Mouse (Mus musculus) heart, embryonic 11.5 days (tissue): ENCODE measurements around the gene Trappc13. TPM values are rescaled to one million over a fixed set of nuclear protein-coding genes. Genes with fewer than 3 reads are reported as not detected.

Experiments
- ATAC-seq: fragments of 200-750 bp; cut with Nextera tagmentation; replicated peaks from 2 replicates; pipeline ENCODE4 v1.8.0; 2017; ENCODE audit warnings: moderate library complexity; ENCODE audit not compliant: insufficient number of reproducible peaks, low FRiP score, low TSS enrichment
- H3K27ac ChIP-seq: fragments of 300-500 bp; sonication (generic); 2 replicates; pipeline ENCODE4 v1.5.1; 2014; ENCODE audit warnings: mild to moderate bottlenecking, low read depth, low read length
- H3K27me3 ChIP-seq: fragments of 300-500 bp; sonication (generic); 2 replicates; pipeline ENCODE4 v1.6.1; 2014; ENCODE audit warnings: mild to moderate bottlenecking, low read length, mixed read lengths; ENCODE audit not compliant: control insufficient read depth, insufficient read depth
- H3K36me3 ChIP-seq: fragments of 300-500 bp; sonication (generic); 2 replicates; pipeline ENCODE4 v1.6.1; 2014; ENCODE audit warnings: mild to moderate bottlenecking, low read length, moderate library complexity, mixed read lengths; ENCODE audit not compliant: control insufficient read depth, insufficient read depth
- H3K4me1 ChIP-seq: fragments of 300-500 bp; sonication (generic); 2 replicates; pipeline ENCODE4 v1.6.1; 2014; ENCODE audit warnings: low read length; ENCODE audit not compliant: control insufficient read depth, insufficient read depth
- H3K4me2 ChIP-seq: fragments of 300-500 bp; sonication (generic); 2 replicates; pipeline ENCODE4 v1.6.1; 2014; ENCODE audit warnings: mild to moderate bottlenecking, moderate library complexity
- H3K4me3 ChIP-seq: fragments of 300-500 bp; sonication (generic); 2 replicates; pipeline ENCODE4 v1.5.1; 2014; ENCODE audit warnings: low read depth, low read length
- H3K9ac ChIP-seq: fragments of 300-500 bp; sonication (generic); 2 replicates; pipeline ENCODE4 v1.6.1; 2014; ENCODE audit warnings: mild to moderate bottlenecking, low read depth, low read length, moderate library complexity
- H3K9me3 ChIP-seq: fragments of 300-500 bp; sonication (generic); replicated peaks from 2 replicates; pipeline ENCODE4 v1.6.1; 2016; ENCODE audit warnings: low read length; ENCODE audit not compliant: control insufficient read depth
- WGBS: fragments of 180-500 bp; shearing (Covaris S2); extraction: QIAGEN DNeasy Blood & Tissue Kit; methylation state at CpG from one replicate; pipeline ENCODE4 v1.1.7; 2014; ENCODE audit not compliant: insufficient replicate concordance; 5-methylcytosine and 5-hydroxymethylcytosine counted together
- polyA plus RNA-seq: library from polyadenylated mRNA; unstranded; fragments of >200 nt; fragmentation: Nextera tagmentation; extraction: Ambion mirVana; gene quantifications from 2 replicates; pipeline ENCODE4 v1.2.1, GENCODE M21; 2014

Gene Trappc13
- polyA plus RNA-seq, 1 experiment from 2014 or later: 58.1 TPM

DNA sequence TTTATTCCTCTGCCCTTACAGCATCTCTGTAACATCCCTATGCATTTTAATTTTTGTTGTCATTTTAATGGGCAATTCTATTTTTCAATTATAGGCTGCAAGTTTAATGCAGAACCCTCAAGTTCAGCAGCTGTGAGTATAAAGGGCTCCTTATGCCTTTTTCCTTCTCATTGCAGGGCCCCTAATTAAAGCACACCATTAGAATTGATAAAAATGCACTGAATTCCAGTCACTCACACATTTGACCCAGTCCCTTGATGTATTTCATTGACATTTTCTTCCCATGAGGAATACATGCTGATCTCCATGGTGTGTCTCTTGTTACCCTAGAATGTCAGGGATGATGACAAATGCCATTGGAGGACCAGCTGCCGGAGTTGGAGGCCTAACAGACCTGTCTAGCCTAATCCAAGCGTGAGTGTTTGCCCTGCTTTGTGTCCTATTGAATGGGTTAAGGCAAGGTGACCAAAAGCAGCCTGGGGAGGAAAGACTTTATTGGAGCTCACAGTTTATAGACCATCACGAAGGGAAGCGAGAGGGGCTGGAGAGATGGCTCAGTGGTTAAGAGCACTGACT, 43.7 kb downstream of the Trappc13 start:
- no peaks in the 10 kb centered on the region for H3K36me3 ChIP-seq
- H3K4me1 ChIP-seq: no peaks in the 10 kb centered on the region
- H3K9me3 ChIP-seq: no peaks in the 10 kb centered on the region
- no peak overlapping the region for H3K4me3 ChIP-seq
- no peak overlapping the region for H3K27ac ChIP-seq
- H3K9ac ChIP-seq: no peak overlapping the region
- 82% methylated on average over 4 of the region's 4 CpGs for WGBS
- no peak for ATAC-seq
- no peaks in the 10 kb centered on the region for H3K27me3 ChIP-seq
- no peak overlapping the region for H3K4me2 ChIP-seq

DNA sequence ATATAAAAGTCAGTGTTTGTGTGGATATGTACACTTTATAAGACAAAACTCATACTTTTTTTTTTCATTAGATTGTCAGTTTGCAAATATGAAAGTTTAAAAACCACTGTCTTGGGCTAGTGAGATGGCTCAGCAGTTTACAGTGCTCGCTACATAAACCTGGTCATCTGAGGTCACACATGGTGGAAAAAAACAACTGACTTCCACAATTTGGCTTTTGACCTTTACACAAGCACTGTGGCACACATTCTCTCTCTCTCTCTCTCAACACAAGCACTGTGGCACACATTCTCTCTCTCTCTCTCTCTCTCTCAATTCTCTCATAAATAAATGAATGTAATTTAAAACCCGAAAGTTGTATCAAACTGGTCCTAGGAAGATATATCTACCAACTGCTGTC, 45.7 kb downstream of the Trappc13 start:
- Histone ChIP-seq H3K4me1 (no peaks in the 10 kb centered on the region), H3K4me3 (no peak overlapping the region), H3K4me2 (no peak overlapping the region), H3K9ac (no peak overlapping the region), H3K27me3 (no peaks in the 10 kb centered on the region), H3K36me3 (no peaks in the 10 kb centered on the region), H3K9me3 (no peaks in the 10 kb centered on the region), H3K27ac (no peak overlapping the region)
- ATAC-seq: no peak
- 83% methylated on average over 2 of the region's 2 CpGs for WGBS

DNA sequence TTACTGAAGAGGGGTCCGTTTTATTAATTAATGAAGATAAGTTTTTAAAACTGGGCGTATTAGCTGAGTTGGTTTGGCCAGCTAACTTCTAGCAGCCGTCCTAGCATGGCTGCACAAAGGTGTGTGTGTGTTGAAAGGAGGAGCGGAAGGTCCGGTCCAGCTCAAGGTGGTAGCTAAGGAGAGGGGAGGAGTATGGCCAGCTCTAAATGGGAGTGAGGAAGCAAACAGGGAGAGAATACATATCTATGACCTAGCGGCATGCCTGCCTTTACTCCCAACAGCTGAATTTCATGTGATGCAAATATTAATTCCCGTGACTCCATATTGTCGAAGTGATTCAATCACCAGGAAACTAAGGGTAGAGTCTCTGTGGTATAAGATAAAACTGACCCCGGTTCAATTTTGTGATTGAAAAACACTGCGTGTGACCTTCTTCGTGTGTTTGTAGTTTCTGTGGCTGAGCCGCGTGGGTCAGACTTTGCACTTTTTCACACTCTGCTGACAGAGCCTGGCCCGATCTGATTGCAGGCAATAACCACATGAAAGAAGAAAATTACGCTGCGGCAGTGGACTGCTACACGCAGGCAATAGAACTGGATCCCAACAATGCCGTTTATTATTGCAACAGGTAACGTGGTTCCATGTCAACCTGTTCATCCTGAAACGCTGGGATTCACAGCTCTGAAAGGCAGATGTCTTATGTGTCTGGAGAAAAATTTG, 54.4 kb downstream of the Trappc13 start:
- no peak for ATAC-seq
- 89% methylated on average over 20 of the region's 20 CpGs for WGBS

DNA sequence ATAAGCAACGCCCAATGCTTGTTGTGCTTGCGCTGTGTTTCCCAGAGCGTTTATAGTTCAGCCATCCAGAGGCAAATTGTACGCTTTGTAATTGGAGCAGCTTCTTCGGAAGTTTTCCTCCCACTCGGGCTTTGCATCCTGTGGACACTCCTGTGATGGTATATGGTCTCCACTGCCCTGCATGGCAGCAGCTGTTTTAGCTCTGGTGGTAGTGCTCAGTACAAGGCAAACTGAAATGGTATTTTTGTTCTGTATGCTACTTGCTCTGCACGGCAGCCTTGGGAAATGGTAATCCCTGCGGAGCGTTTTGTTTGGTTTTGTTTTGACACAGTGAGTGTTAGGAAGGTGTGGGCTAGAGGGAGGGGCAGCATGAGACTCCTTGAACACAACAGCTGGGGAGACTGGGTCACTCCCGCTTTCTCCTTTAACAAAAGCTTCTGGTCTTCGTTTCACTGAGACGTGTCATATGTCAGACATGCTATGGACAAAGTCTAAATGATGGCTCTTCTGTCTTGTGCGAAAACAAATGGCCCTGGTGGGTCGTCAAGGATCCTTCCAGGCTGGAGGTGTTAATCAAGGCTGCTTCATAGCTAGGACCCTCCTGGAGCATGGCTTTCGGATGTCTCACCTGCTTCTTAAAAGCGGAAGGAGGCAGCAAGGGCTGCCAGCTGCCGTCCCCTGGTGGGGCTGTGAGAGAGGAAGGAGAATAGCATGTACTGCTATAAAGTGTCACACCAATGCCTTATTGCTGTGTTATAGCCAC, 56.0 kb downstream of the Trappc13 start:
- Histone ChIP-seq H3K9ac (no peak overlapping the region), H3K4me3 (no peak overlapping the region), H3K4me2 (no peak overlapping the region), H3K27ac (no peak overlapping the region), H3K4me1 (no peaks in the 10 kb centered on the region), H3K36me3 (no peaks in the 10 kb centered on the region), H3K27me3 (no peaks in the 10 kb centered on the region; the same call in 1 of the 2 replicates), H3K9me3 (no peaks in the 10 kb centered on the region)
- no peak for ATAC-seq
- WGBS: 71% methylated on average over 17 of the region's 17 CpGs

More for the DNA sequence above, 54.4 kb downstream of the Trappc13 start:
- Histone ChIP-seq H3K9me3 (no peaks in the 10 kb centered on the region), H3K9ac (no peak overlapping the region), H3K36me3 (no peaks in the 10 kb centered on the region), H3K27me3 (no peaks in the 10 kb centered on the region; the same call in 1 of the 2 replicates), H3K4me1 (no peaks in the 10 kb centered on the region), H3K4me2 (no peak overlapping the region), H3K4me3 (no peak overlapping the region), H3K27ac (no peak overlapping the region)

DNA sequence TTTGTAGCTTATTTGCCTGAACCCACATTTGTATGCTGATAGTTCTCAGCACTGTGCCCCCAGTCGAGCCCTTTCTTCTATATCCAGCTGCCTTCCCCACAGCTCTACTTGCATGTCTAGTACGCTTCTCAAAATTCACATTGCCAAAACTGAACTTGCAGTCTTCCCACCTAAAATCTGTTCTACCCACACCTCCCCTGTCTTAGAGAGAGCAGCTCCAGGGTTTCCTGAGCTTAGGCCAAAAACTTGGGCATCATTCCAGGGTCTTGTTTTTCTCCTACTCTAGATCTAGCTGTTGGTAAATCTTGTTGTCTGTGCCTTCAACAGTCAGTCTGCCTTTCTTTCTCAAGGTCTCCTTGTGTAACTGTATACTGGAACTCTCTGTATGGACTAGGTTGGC, 63.4 kb downstream of the Trappc13 start:
- H3K4me2 ChIP-seq: no peak overlapping the region
- H3K9me3 ChIP-seq: no peaks in the 10 kb centered on the region
- no peaks in the 10 kb centered on the region; the same call in 1 of the 2 replicates for H3K27me3 ChIP-seq
- no peak for ATAC-seq
- no peaks in the 10 kb centered on the region; the same call in 1 of the 2 replicates for H3K4me1 ChIP-seq
- WGBS: 82% methylated on average over 2 of the region's 2 CpGs
- no peaks in the 10 kb centered on the region for H3K36me3 ChIP-seq
- no peak overlapping the region for H3K9ac ChIP-seq
- no peak overlapping the region for H3K27ac ChIP-seq
- no peak overlapping the region for H3K4me3 ChIP-seq

DNA sequence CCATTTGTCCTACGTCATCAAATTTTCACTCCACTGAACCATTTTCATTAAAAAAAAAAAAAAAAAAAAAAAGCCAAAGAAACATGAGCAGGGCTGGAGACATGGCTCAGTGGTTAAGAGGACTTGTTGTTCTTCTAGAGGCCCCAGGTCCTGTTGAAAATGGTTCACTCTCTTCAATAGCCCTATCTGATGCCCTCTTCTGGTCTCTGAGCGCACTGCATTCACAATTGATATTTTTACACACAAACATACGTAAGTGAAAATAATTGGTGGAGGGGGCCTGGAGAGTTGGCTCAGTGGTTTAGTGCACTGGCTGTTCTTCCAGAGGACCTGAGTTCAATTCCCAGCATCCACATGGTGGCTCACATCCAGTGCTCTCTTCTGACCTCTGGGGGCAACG, 64.5 kb downstream of the Trappc13 start:
- Histone ChIP-seq H3K9ac (no peak overlapping the region), H3K9me3 (no peaks in the 10 kb centered on the region), H3K27me3 (no peaks in the 10 kb centered on the region), H3K4me1 (no peaks in the 10 kb centered on the region; the same call in 1 of the 2 replicates), H3K36me3 (no peaks in the 10 kb centered on the region), H3K27ac (no peak overlapping the region), H3K4me3 (no peak overlapping the region), H3K4me2 (no peak overlapping the region)
- ATAC-seq: no peak
- WGBS: 92% methylated on average over 4 of the region's 4 CpGs

DNA sequence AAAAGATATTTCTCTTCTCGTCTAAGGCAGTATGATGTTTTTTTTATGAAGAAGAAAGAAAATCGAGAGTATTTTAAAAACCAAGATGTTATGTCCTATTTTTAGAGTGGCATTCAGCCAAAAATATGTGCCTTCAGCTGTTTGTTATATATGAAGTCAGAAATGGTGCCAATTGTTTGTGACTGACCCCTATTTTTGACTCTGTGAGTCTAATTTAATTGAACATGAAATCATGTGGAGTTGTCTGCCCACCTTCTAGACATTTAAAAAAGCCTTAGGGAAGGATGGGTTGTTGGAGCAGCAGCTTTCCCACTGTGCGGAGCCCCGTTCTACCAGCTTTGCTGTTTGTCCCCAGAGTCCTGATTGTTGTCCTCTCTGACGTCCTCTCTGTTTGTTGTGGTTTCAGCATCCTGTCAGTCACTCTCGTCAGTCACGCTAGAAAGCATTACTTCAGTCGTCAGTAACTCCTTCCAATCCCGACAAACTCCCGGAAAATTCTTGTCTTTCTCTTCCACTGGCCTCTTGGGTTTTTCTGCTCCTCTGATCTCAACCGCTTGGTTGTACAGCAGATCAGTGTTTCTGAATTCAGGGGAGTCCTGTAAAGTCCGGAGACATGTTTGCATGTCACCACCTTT, 65.9 kb downstream of the Trappc13 start:
- H3K36me3 ChIP-seq: no peaks in the 10 kb centered on the region
- peak overlapping the region; percentile 41 for H3K4me2 ChIP-seq
- H3K4me1 ChIP-seq: no peaks in the 10 kb centered on the region; the same call in 1 of the 2 replicates
- no peak overlapping the region for H3K9ac ChIP-seq
- no peaks in the 10 kb centered on the region for H3K9me3 ChIP-seq
- ATAC-seq: no peak
- no peak overlapping the region for H3K4me3 ChIP-seq
- H3K27me3 ChIP-seq: no peaks in the 10 kb centered on the region
- H3K27ac ChIP-seq: no peak overlapping the region
- WGBS: 38% methylated on average over 12 of the region's 12 CpGs

DNA sequence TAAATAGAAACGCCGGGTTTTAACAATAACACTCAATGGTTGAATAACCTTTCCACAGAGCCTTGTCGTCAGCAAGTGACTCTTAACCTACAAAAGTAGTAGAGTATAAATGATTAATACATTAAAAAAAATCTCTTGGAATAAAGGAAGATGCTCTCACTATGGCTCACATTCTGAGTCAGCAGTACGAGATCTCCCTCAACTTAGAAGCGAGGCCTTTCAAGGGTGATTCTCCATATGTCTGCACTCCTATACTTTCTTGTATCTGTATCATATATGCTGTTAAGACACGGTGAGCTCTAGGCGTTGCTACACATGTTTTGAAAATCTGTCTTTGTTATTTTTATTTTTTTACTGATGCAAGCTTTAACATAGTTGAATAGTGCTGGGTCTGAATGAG, 67.7 kb downstream of the Trappc13 start:
- no peak for ATAC-seq
- Histone ChIP-seq H3K9me3 (no peaks in the 10 kb centered on the region), H3K27ac (no peak overlapping the region), H3K36me3 (no peaks in the 10 kb centered on the region), H3K4me2 (peak overlapping the region; percentile 98), H3K9ac (peak overlapping the region; percentile 52; the same call in 1 of the 2 replicates), H3K27me3 (no peaks in the 10 kb centered on the region), H3K4me1 (no peaks in the 10 kb centered on the region; the same call in 1 of the 2 replicates), H3K4me3 (peak overlapping the region; percentile 62)
- 59% methylated on average over 7 of the region's 7 CpGs for WGBS
